Mouse (Mus musculus) stomach, embryonic 16.5 days (tissue): Measurements from ENCODE around the gene Apaf1. TPM values are rescaled to one million over a fixed set of nuclear protein-coding genes. Genes with fewer than 3 reads are reported as not detected.

Source experiments
- ATAC-seq: fragments of 200-750 bp; cut with Nextera tagmentation; 2 replicates; pipeline ENCODE4 v1.8.0; 2017; ENCODE audit warnings: moderate number of reproducible peaks, moderate TSS enrichment; ENCODE audit not compliant: insufficient read depth, low FRiP score
- H3K27ac ChIP-seq: fragments of 300-500 bp; sonication (generic); 2 replicates; pipeline ENCODE4 v1.5.1; 2014; ENCODE audit warnings: low read length
- H3K27me3 ChIP-seq: fragments of 300-500 bp; sonication (generic); 2 replicates; pipeline ENCODE4 v1.6.1; 2014; ENCODE audit warnings: low read length, control low read depth, mixed read lengths; ENCODE audit not compliant: control insufficient read depth, insufficient read depth
- H3K36me3 ChIP-seq: fragments of 300-500 bp; sonication (generic); 2 replicates; pipeline ENCODE4 v1.6.1; 2014; ENCODE audit warnings: low read length; ENCODE audit not compliant: control insufficient read depth, insufficient read depth
- H3K4me1 ChIP-seq: fragments of 300-500 bp; sonication (generic); 2 replicates; pipeline ENCODE4 v1.6.1; 2014; ENCODE audit warnings: low read length, control low read depth, mixed read lengths; ENCODE audit not compliant: control insufficient read depth, insufficient read depth
- H3K4me2 ChIP-seq: fragments of 300-500 bp; sonication (generic); 2 replicates; pipeline ENCODE4 v1.6.1; 2014; ENCODE audit warnings: low read depth, low read length, mixed read lengths
- H3K4me3 ChIP-seq: fragments of 300-500 bp; sonication (generic); replicated peaks from 2 replicates; pipeline ENCODE4 v1.5.1; 2014; ENCODE audit warnings: mild to moderate bottlenecking, low read length
- H3K9ac ChIP-seq: fragments of 300-500 bp; sonication (generic); 2 replicates; pipeline ENCODE4 v1.6.1; 2014; ENCODE audit warnings: low read length
- H3K9me3 ChIP-seq: fragments of 300-500 bp; sonication (generic); replicated peaks from 2 replicates; pipeline ENCODE4 v1.6.1; 2016; ENCODE audit warnings: low read length, control low read depth; ENCODE audit not compliant: control insufficient read depth
- WGBS: fragments of 180-500 bp; shearing (Covaris S2); extraction: QIAGEN DNeasy Blood & Tissue Kit; methylation state at CpG from one replicate; pipeline ENCODE4 v1.1.7; 2014; 5-methylcytosine and 5-hydroxymethylcytosine counted together
- polyA plus RNA-seq: library from polyadenylated mRNA; unstranded; fragments of >200 nt; fragmentation: Nextera tagmentation; extraction: Ambion mirVana; gene quantifications from 2 replicates; pipeline ENCODE4 v1.2.1, GENCODE M21; 2015

Apaf1 gene
- polyA plus RNA-seq = 13.4 and 15.1 TPM in 2 replicates

GRCm38 (mm10) chr10:91082550-91083392, at the start of gene Apaf1, which contains the start of gene Ikbip:
Gene Apaf1, minus strand, starts transcription at chr10:91082770.
Gene Ikbip, plus strand, starts transcription at chr10:91082940.
- ATAC-seq = peak; percentile 98
- Histone ChIP-seq H3K4me2 (peak within 1 kb of the TSS; percentile 86), H3K36me3 (peaks cover 4% of the 10 kb centered on the region), H3K4me3 (peak within 1 kb of the TSS; percentile 91), H3K9me3 (no peaks in the 10 kb centered on the region), H3K27ac (peak within 1 kb of the TSS; percentile 87), H3K4me1 (0 out of 2 replicates have a peak, but pooled peaks cover 4% of the 10 kb centered on the region), H3K27me3 (no peaks in the 10 kb centered on the region), H3K9ac (peak within 1 kb of the TSS; percentile 93)
- WGBS = under 1% methylated on average over 87 of the region's 87 CpGs

GRCm38 (mm10) chr10:91131565-91131964, 49.0 kb upstream of the Apaf1 start:
- Histone ChIP-seq H3K4me2 (no peak overlapping the region), H3K27me3 (no peaks in the 10 kb centered on the region), H3K9ac (no peak overlapping the region), H3K4me1 (no peaks in the 10 kb centered on the region), H3K9me3 (no peaks in the 10 kb centered on the region), H3K4me3 (no peak overlapping the region), H3K36me3 (no peaks in the 10 kb centered on the region), H3K27ac (no peak overlapping the region)
- 0 out of 2 replicates have a peak, but pooled peaks have one; percentile 37 for ATAC-seq
- WGBS = 68% methylated on average over 1 of the region's 1 CpGs

- ATAC-seq = no peak
- Histone ChIP-seq H3K27me3 (no peaks in the 10 kb centered on the region), H3K9ac (no peak overlapping the region), H3K36me3 (no peaks in the 10 kb centered on the region), H3K4me2 (no peak overlapping the region), H3K9me3 (no peaks in the 10 kb centered on the region), H3K4me3 (no peak overlapping the region), H3K4me1 (no peaks in the 10 kb centered on the region), H3K27ac (no peak overlapping the region)
- 91% methylated on average over 3 of the region's 3 CpGs for WGBS
Observed at GRCm38 (mm10) chr10:91130792-91131191, 48.2 kb upstream of the Apaf1 start.

GRCm38 (mm10) chr10:91128551-91129160, 46.1 kb upstream of the Apaf1 start:
- H3K27me3 ChIP-seq = no peaks in the 10 kb centered on the region
- no peak overlapping the region for H3K27ac ChIP-seq
- WGBS = 78% methylated on average over 1 of the region's 1 CpGs
- H3K4me1 ChIP-seq = peaks cover 3% of the 10 kb centered on the region; the same call in 1 of the 2 replicates
- no peaks in the 10 kb centered on the region for H3K36me3 ChIP-seq
- no peak overlapping the region for H3K4me3 ChIP-seq
- no peak overlapping the region for H3K4me2 ChIP-seq
- no peak for ATAC-seq
- H3K9me3 ChIP-seq = no peaks in the 10 kb centered on the region
- no peak overlapping the region for H3K9ac ChIP-seq

- Histone ChIP-seq H3K27me3 (no peaks in the 10 kb centered on the region), H3K9me3 (no peaks in the 10 kb centered on the region), H3K4me1 (peaks cover 6% of the 10 kb centered on the region), H3K36me3 (no peaks in the 10 kb centered on the region), H3K4me3 (no peak overlapping the region), H3K4me2 (no peak overlapping the region), H3K27ac (no peak overlapping the region), H3K9ac (no peak overlapping the region)
- WGBS = 52% methylated on average over 2 of the region's 2 CpGs
- ATAC-seq = no peak
Observed at GRCm38 (mm10) chr10:91127395-91127794, 44.8 kb upstream of the Apaf1 start.

GRCm38 (mm10) chr10:91126618-91127355, 44.2 kb upstream of the Apaf1 start:
- no peak overlapping the region for H3K4me3 ChIP-seq
- no peak overlapping the region for H3K4me2 ChIP-seq
- H3K27ac ChIP-seq = no peak overlapping the region
- ATAC-seq = no peak
- H3K4me1 ChIP-seq = peaks cover 11% of the 10 kb centered on the region
- H3K36me3 ChIP-seq = peaks cover 4% of the 10 kb centered on the region; the same call in 1 of the 2 replicates
- no peaks in the 10 kb centered on the region for H3K27me3 ChIP-seq
- no peak overlapping the region for H3K9ac ChIP-seq
- no peaks in the 10 kb centered on the region for H3K9me3 ChIP-seq
- WGBS = 56% methylated on average over 10 of the region's 10 CpGs

GRCm38 (mm10) chr10:91123828-91124822, 41.6 kb upstream of the Apaf1 start, which contains the start of gene Slc25a3:
Gene Slc25a3, minus strand, starts transcription at chr10:91124059.
- no peaks in the 10 kb centered on the region for H3K27me3 ChIP-seq
- peaks cover 22% of the 10 kb centered on the region; the same call in 1 of the 2 replicates for H3K36me3 ChIP-seq
- H3K4me1 ChIP-seq = peaks cover 12% of the 10 kb centered on the region
- H3K9ac ChIP-seq = peak within 1 kb of the TSS; percentile 99
- 8% methylated on average over 59 of the region's 59 CpGs for WGBS
- H3K9me3 ChIP-seq = no peaks in the 10 kb centered on the region
- H3K4me2 ChIP-seq = peak within 1 kb of the TSS; percentile 84
- peak within 1 kb of the TSS; percentile 92 for H3K27ac ChIP-seq
- ATAC-seq = peak; percentile 100
- H3K4me3 ChIP-seq = peak within 1 kb of the TSS; percentile 83

- no peaks in the 10 kb centered on the region for H3K9me3 ChIP-seq
- H3K27ac ChIP-seq = peak overlapping the region; percentile 92
- no peaks in the 10 kb centered on the region for H3K27me3 ChIP-seq
- H3K36me3 ChIP-seq = peaks cover 28% of the 10 kb centered on the region
- peak; percentile 51 for ATAC-seq
- H3K4me1 ChIP-seq = peaks cover 12% of the 10 kb centered on the region
- peak overlapping the region; percentile 84 for H3K4me2 ChIP-seq
- WGBS = under 1% methylated on average over 44 of the region's 44 CpGs
- peak overlapping the region; percentile 99 for H3K9ac ChIP-seq
- peak overlapping the region; percentile 83 for H3K4me3 ChIP-seq
Observed at GRCm38 (mm10) chr10:91123281-91123827, 40.8 kb upstream of the Apaf1 start.
